Mouse (Mus musculus): ENCODE data around the gene Tmem139. TPM values are rescaled to one million over a fixed set of nuclear protein-coding genes. Genes with fewer than 3 reads are reported as not detected.

Tmem139 gene
- total and polyA plus RNA-seq, 3 experiments: 0.11 TPM; not detected in 2

- H3K4me1 ChIP-seq (ENCODE audit: insufficient read depth, low read depth, low read length): no peaks in the 10 kb centered on the region
- TF ChIP-seq TAL1 (conservative IDR thresholded peaks at IDR 0.05; ENCODE audit: low read depth, low read length) (no peak), CTCF (IDR thresholded peaks at IDR 0.05; ENCODE audit: low read depth, low read length) (no peak), GATA2 (IDR thresholded peaks at IDR 0.05; ENCODE audit: borderline replicate concordance, low read depth, low read length) (no peak), POLR2AphosphoS5 (IDR thresholded peaks at IDR 0.05; ENCODE audit: insufficient replicate concordance, low read depth, low read length) (no peak), GATA1 (IDR thresholded peaks at IDR 0.05; ENCODE audit: borderline replicate concordance, low read length) (no peak)
- DNase-seq (ENCODE audit: low spot score) (no peak), ATAC-seq (ENCODE audit: extremely low read depth, insufficient number of reproducible peaks, low FRiP score, poor library complexity, severe bottlenecking) (no peak)
- H3K36me3 ChIP-seq (replicated peaks): no peaks in the 10 kb centered on the region
- no peak overlapping the region for H3K4me3 ChIP-seq (ENCODE audit: low read depth, low read length)
- no peaks in the 10 kb centered on the region for H3K9me3 ChIP-seq (replicated peaks)
- peaks cover 18% of the 10 kb centered on the region for H3K27me3 ChIP-seq (ENCODE audit: insufficient read depth, low read length)
Measured at GRCm38 (mm10) chr6:42251791-42252190, 10.0 kb upstream of the Tmem139 start.

GRCm38 (mm10) chr6:42253103-42253502, 8.7 kb upstream of the Tmem139 start:
- no peak overlapping the region for H3K4me3 ChIP-seq (ENCODE audit: low read depth, low read length)
- ATAC-seq (ENCODE audit: extremely low read depth, insufficient number of reproducible peaks, low FRiP score, poor library complexity, severe bottlenecking): no peak
- peaks cover 4% of the 10 kb centered on the region; the same call in 1 of the 2 replicates for H3K4me1 ChIP-seq (ENCODE audit: insufficient read depth, low read depth, low read length)
- H3K36me3 ChIP-seq (replicated peaks): no peaks in the 10 kb centered on the region
- TF ChIP-seq GATA1 (IDR thresholded peaks at IDR 0.05; ENCODE audit: borderline replicate concordance, low read length): no peak
- no peak for TF ChIP-seq GATA2 (IDR thresholded peaks at IDR 0.05; ENCODE audit: borderline replicate concordance, low read depth, low read length)
- no peak for TF ChIP-seq POLR2AphosphoS5 (IDR thresholded peaks at IDR 0.05; ENCODE audit: insufficient replicate concordance, low read depth, low read length)
- TF ChIP-seq TAL1 (conservative IDR thresholded peaks at IDR 0.05; ENCODE audit: low read depth, low read length): no peak
- no peak for TF ChIP-seq CTCF (IDR thresholded peaks at IDR 0.05; ENCODE audit: low read depth, low read length)
- H3K27me3 ChIP-seq (ENCODE audit: insufficient read depth, low read length): peaks cover 18% of the 10 kb centered on the region
- DNase-seq (ENCODE audit: low spot score): no peak
- no peaks in the 10 kb centered on the region for H3K9me3 ChIP-seq (replicated peaks)

- Histone ChIP-seq H3K4me1 (ENCODE audit: insufficient read depth, low read depth, low read length) (peaks cover 15% of the 10 kb centered on the region), H3K4me3 (ENCODE audit: low read depth, low read length) (no peak overlapping the region), H3K36me3 (replicated peaks) (no peaks in the 10 kb centered on the region), H3K9me3 (replicated peaks) (no peaks in the 10 kb centered on the region), H3K27me3 (ENCODE audit: insufficient read depth, low read length) (peaks cover 16% of the 10 kb centered on the region)
- no peak for DNase-seq (ENCODE audit: low spot score)
- TF ChIP-seq TAL1 (conservative IDR thresholded peaks at IDR 0.05; ENCODE audit: low read depth, low read length) (no peak), GATA2 (IDR thresholded peaks at IDR 0.05; ENCODE audit: borderline replicate concordance, low read depth, low read length) (no peak), CTCF (IDR thresholded peaks at IDR 0.05; ENCODE audit: low read depth, low read length) (no peak), POLR2AphosphoS5 (IDR thresholded peaks at IDR 0.05; ENCODE audit: insufficient replicate concordance, low read depth, low read length) (no peak), GATA1 (IDR thresholded peaks at IDR 0.05; ENCODE audit: borderline replicate concordance, low read length) (no peak)
- peak; percentile 63 for ATAC-seq (ENCODE audit: extremely low read depth, insufficient number of reproducible peaks, low FRiP score, poor library complexity, severe bottlenecking)
Measured at GRCm38 (mm10) chr6:42257303-42257863, 4.4 kb upstream of the Tmem139 start.

GRCm38 (mm10) chr6:42260430-42260829, 1.3 kb upstream of the Tmem139 start:
- Histone ChIP-seq H3K36me3 (replicated peaks) (no peaks in the 10 kb centered on the region), H3K4me1 (ENCODE audit: insufficient read depth, low read depth, low read length) (peaks cover 30% of the 10 kb centered on the region), H3K4me3 (ENCODE audit: low read depth, low read length) (no peak overlapping the region), H3K27me3 (ENCODE audit: insufficient read depth, low read length) (peaks cover 9% of the 10 kb centered on the region), H3K9me3 (replicated peaks) (no peaks in the 10 kb centered on the region)
- DNase-seq (ENCODE audit: low spot score) (no peak), ATAC-seq (ENCODE audit: extremely low read depth, insufficient number of reproducible peaks, low FRiP score, poor library complexity, severe bottlenecking) (no peak)
- TF ChIP-seq POLR2AphosphoS5 (IDR thresholded peaks at IDR 0.05; ENCODE audit: insufficient replicate concordance, low read depth, low read length) (no peak), TAL1 (conservative IDR thresholded peaks at IDR 0.05; ENCODE audit: low read depth, low read length) (no peak), GATA1 (IDR thresholded peaks at IDR 0.05; ENCODE audit: borderline replicate concordance, low read length) (no peak), GATA2 (IDR thresholded peaks at IDR 0.05; ENCODE audit: borderline replicate concordance, low read depth, low read length) (no peak), CTCF (IDR thresholded peaks at IDR 0.05; ENCODE audit: low read depth, low read length) (no peak)

GRCm38 (mm10) chr6:42264626-42265312, 3.0 kb downstream of the Tmem139 start, which contains the start of gene Casp2:
Gene Casp2 (plus strand): TSS chr6:42264985.
- Histone ChIP-seq H3K9me3 (replicated peaks) (no peaks in the 10 kb centered on the region), H3K4me1 (ENCODE audit: insufficient read depth, low read depth, low read length) (peaks cover 45% of the 10 kb centered on the region), H3K36me3 (replicated peaks) (peaks cover 27% of the 10 kb centered on the region), H3K4me3 (ENCODE audit: low read depth, low read length) (peak within 1 kb of the TSS; percentile 96), H3K27me3 (ENCODE audit: insufficient read depth, low read length) (0 out of 2 replicates have a peak, but pooled peaks cover 5% of the 10 kb centered on the region)
- ATAC-seq (ENCODE audit: extremely low read depth, insufficient number of reproducible peaks, low FRiP score, poor library complexity, severe bottlenecking) (peak; percentile 92), DNase-seq (ENCODE audit: low spot score) (peak; percentile 88)
- TF ChIP-seq GATA2 (IDR thresholded peaks at IDR 0.05; ENCODE audit: borderline replicate concordance, low read depth, low read length): no peak
- peak; percentile 83 for TF ChIP-seq CTCF (IDR thresholded peaks at IDR 0.05; ENCODE audit: low read depth, low read length)
- TF ChIP-seq GATA1 (IDR thresholded peaks at IDR 0.05; ENCODE audit: borderline replicate concordance, low read length): no peak
